Mouse (Mus musculus) c-Kit-positive CD71-positive TER-119-negative erythroid progenitor cells, embryonic 14.5 days (primary cell): ENCODE measurements around the gene BC055324.

Source experiments
- DNase-seq: peaks from one replicate; pipeline ENCODE4 v3.0.0-alpha.2; 2013; ENCODE audit warnings: low read depth

The BC055324 gene

GRCm38 (mm10) chr1:163953396-163953795, 41.2 kb downstream of the BC055324 start:
- DNase-seq, result no peak

- DNase-seq, result no peak
These were observed 52.5 kb downstream of the BC055324 start for GRCm38 (mm10) chr1:163942056-163942455.

- no peak for DNase-seq
These were observed 60.0 kb downstream of the BC055324 start for GRCm38 (mm10) chr1:163934591-163934990.

GRCm38 (mm10) chr1:163931801-163932200, 62.8 kb downstream of the BC055324 start:
- DNase-seq, result no peak

- DNase-seq, result no peak
These were observed 64.2 kb downstream of the BC055324 start for GRCm38 (mm10) chr1:163930458-163930794.

GRCm38 (mm10) chr1:163929636-163930457, 64.7 kb downstream of the BC055324 start:
- peak; percentile 82 for DNase-seq

- DNase-seq, result no peak
These were observed 65.8 kb downstream of the BC055324 start, which contains the start of gene Scyl3 for GRCm38 (mm10) chr1:163928846-163929245. Scyl3 (plus strand) TSS chr1:163929100.

- DNase-seq, result no peak
These were observed 70.5 kb downstream of the BC055324 start for GRCm38 (mm10) chr1:163924093-163924492.

GRCm38 (mm10) chr1:163917349-163918160, 77.0 kb downstream of the BC055324 start:
- no peak for DNase-seq

- no peak for DNase-seq
These were observed 82.6 kb downstream of the BC055324 start for GRCm38 (mm10) chr1:163911981-163912380.

GRCm38 (mm10) chr1:163910785-163911184, 83.8 kb downstream of the BC055324 start:
- no peak for DNase-seq

GRCm38 (mm10) chr1:163910343-163910742, 84.3 kb downstream of the BC055324 start:
- no peak for DNase-seq

GRCm38 (mm10) chr1:163908389-163908788, 86.2 kb downstream of the BC055324 start:
- DNase-seq, result no peak

GRCm38 (mm10) chr1:163907007-163907811, 87.4 kb downstream of the BC055324 start:
- no peak for DNase-seq

- no peak for DNase-seq
These were observed 91.2 kb downstream of the BC055324 start for GRCm38 (mm10) chr1:163903411-163903810.

GRCm38 (mm10) chr1:163900168-163900567, 94.4 kb downstream of the BC055324 start:
- no peak for DNase-seq

- DNase-seq, result no peak
These were observed 95.0 kb downstream of the BC055324 start for GRCm38 (mm10) chr1:163899575-163899974.

- DNase-seq, result no peak
These were observed 96.3 kb downstream of the BC055324 start for GRCm38 (mm10) chr1:163898291-163898764.
